Mouse (Mus musculus): ENCODE data around the gene 4930595D18Rik. TPM values are rescaled to one million over a fixed set of nuclear protein-coding genes. Genes with fewer than 3 reads are reported as not detected.

The 4930595D18Rik gene
- total and polyA plus RNA-seq, 3 experiments: 0.16 TPM; not detected in 2

DNA sequence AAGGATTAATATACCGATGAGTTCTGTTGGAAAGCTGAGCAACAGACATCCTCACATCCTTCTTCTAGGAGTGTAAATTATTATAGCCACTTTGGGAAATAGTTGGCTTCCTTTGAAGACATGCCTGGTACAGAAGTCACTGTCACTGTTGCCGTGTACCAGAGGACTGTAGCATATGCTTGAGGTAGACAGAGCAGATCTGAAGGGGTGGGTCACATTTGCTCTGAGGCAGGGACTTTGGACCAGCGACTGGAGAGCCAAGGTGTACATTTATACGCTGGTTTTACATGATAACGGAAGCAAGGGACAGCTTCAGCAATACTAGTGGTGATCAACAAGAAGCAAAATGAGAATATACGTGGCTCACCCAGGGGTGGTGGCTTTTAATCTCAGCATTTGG, 34.6 kb upstream of the 4930595D18Rik start:
- no peak overlapping the region for H3K4me3 ChIP-seq (ENCODE audit: low read depth, low read length)
- peaks cover 5% of the 10 kb centered on the region; the same call in 1 of the 2 replicates for H3K27me3 ChIP-seq (ENCODE audit: insufficient read depth, low read length)
- H3K4me1 ChIP-seq (ENCODE audit: insufficient read depth, low read depth, low read length): no peaks in the 10 kb centered on the region
- DNase-seq (ENCODE audit: low spot score): no peak
- 0 out of 2 replicates have a peak, but pooled peaks cover 2% of the 10 kb centered on the region for H3K9me3 ChIP-seq (replicated peaks)
- H3K36me3 ChIP-seq (replicated peaks): no peaks in the 10 kb centered on the region
- no peak for TF ChIP-seq GATA1 (IDR thresholded peaks at IDR 0.05; ENCODE audit: borderline replicate concordance, low read length)
- TF ChIP-seq POLR2AphosphoS5 (IDR thresholded peaks at IDR 0.05; ENCODE audit: insufficient replicate concordance, low read depth, low read length): no peak
- no peak for TF ChIP-seq TAL1 (conservative IDR thresholded peaks at IDR 0.05; ENCODE audit: low read depth, low read length)
- TF ChIP-seq CTCF (IDR thresholded peaks at IDR 0.05; ENCODE audit: low read depth, low read length): no peak
- TF ChIP-seq GATA2 (IDR thresholded peaks at IDR 0.05; ENCODE audit: borderline replicate concordance, low read depth, low read length): no peak
- ATAC-seq (ENCODE audit: extremely low read depth, insufficient number of reproducible peaks, low FRiP score, poor library complexity, severe bottlenecking): no peak

GRCm38 (mm10) chr12:111211729-111212128, 27.4 kb upstream of the 4930595D18Rik start:
- H3K27me3 ChIP-seq (ENCODE audit: insufficient read depth, low read length): peaks cover 36% of the 10 kb centered on the region
- H3K36me3 ChIP-seq (replicated peaks): no peaks in the 10 kb centered on the region
- no peaks in the 10 kb centered on the region for H3K9me3 ChIP-seq (replicated peaks)
- no peak for ATAC-seq (ENCODE audit: extremely low read depth, insufficient number of reproducible peaks, low FRiP score, poor library complexity, severe bottlenecking)
- DNase-seq (ENCODE audit: low spot score): no peak
- no peaks in the 10 kb centered on the region for H3K4me1 ChIP-seq (ENCODE audit: insufficient read depth, low read depth, low read length)
- H3K4me3 ChIP-seq (ENCODE audit: low read depth, low read length): no peak overlapping the region
- TF ChIP-seq GATA1 (IDR thresholded peaks at IDR 0.05; ENCODE audit: borderline replicate concordance, low read length) (no peak), CTCF (IDR thresholded peaks at IDR 0.05; ENCODE audit: low read depth, low read length) (no peak), POLR2AphosphoS5 (IDR thresholded peaks at IDR 0.05; ENCODE audit: insufficient replicate concordance, low read depth, low read length) (no peak), GATA2 (IDR thresholded peaks at IDR 0.05; ENCODE audit: borderline replicate concordance, low read depth, low read length) (no peak), TAL1 (conservative IDR thresholded peaks at IDR 0.05; ENCODE audit: low read depth, low read length) (no peak)

DNA sequence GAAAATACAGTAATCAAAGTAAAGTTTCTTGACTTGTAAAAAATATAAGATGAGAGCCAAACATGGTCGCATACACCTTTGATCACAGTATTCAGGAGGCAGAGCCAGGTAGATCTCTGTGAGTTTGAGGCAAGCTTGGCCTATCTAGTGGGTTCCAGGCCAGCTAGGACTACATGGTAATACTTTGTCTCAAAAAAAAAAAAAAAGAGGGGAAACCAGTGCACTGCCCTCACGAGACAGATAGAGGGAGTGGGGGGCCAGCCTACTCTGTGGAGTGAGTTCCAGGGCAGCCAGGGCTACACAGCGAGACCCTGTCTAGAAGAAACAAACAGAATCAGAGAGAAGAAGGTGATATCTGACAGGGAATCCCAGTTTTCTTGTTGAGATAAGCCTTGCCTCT, 23.4 kb upstream of the 4930595D18Rik start:
- no peak for ATAC-seq (ENCODE audit: extremely low read depth, insufficient number of reproducible peaks, low FRiP score, poor library complexity, severe bottlenecking)
- Histone ChIP-seq H3K36me3 (replicated peaks) (no peaks in the 10 kb centered on the region), H3K4me3 (ENCODE audit: low read depth, low read length) (no peak overlapping the region), H3K9me3 (replicated peaks) (no peaks in the 10 kb centered on the region), H3K4me1 (ENCODE audit: insufficient read depth, low read depth, low read length) (no peaks in the 10 kb centered on the region), H3K27me3 (ENCODE audit: insufficient read depth, low read length) (peaks cover 32% of the 10 kb centered on the region)
- no peak for TF ChIP-seq POLR2AphosphoS5 (IDR thresholded peaks at IDR 0.05; ENCODE audit: insufficient replicate concordance, low read depth, low read length)
- no peak for TF ChIP-seq GATA2 (IDR thresholded peaks at IDR 0.05; ENCODE audit: borderline replicate concordance, low read depth, low read length)
- no peak for TF ChIP-seq TAL1 (conservative IDR thresholded peaks at IDR 0.05; ENCODE audit: low read depth, low read length)
- no peak for TF ChIP-seq CTCF (IDR thresholded peaks at IDR 0.05; ENCODE audit: low read depth, low read length)
- no peak for TF ChIP-seq GATA1 (IDR thresholded peaks at IDR 0.05; ENCODE audit: borderline replicate concordance, low read length)
- no peak for DNase-seq (ENCODE audit: low spot score)

DNA sequence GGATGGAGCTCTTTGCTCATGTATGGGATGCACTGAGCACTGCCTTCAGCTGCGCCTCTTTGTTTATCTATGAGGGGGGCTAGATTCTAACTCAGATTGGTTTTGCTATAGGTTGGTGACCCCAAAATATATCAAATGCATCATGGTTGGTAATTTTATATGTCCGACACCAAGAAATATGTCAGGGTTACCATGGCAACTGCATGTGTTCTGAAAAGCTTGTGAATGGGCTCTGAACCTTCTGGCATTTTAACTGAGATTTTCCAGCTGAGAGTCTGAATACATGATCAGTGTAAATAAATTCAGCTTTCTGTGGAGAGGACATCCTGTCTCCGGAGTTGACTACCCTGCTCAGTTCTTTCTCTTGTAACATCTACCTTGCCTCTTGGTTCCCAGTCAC, 19.7 kb upstream of the 4930595D18Rik start:
- DNase-seq (ENCODE audit: low spot score): no peak
- no peaks in the 10 kb centered on the region for H3K36me3 ChIP-seq (replicated peaks)
- peaks cover 26% of the 10 kb centered on the region for H3K27me3 ChIP-seq (ENCODE audit: insufficient read depth, low read length)
- no peaks in the 10 kb centered on the region for H3K4me1 ChIP-seq (ENCODE audit: insufficient read depth, low read depth, low read length)
- no peak overlapping the region for H3K4me3 ChIP-seq (ENCODE audit: low read depth, low read length)
- no peak for ATAC-seq (ENCODE audit: extremely low read depth, insufficient number of reproducible peaks, low FRiP score, poor library complexity, severe bottlenecking)
- no peaks in the 10 kb centered on the region for H3K9me3 ChIP-seq (replicated peaks)
- TF ChIP-seq GATA1 (IDR thresholded peaks at IDR 0.05; ENCODE audit: borderline replicate concordance, low read length) (no peak), CTCF (IDR thresholded peaks at IDR 0.05; ENCODE audit: low read depth, low read length) (no peak), POLR2AphosphoS5 (IDR thresholded peaks at IDR 0.05; ENCODE audit: insufficient replicate concordance, low read depth, low read length) (no peak), TAL1 (conservative IDR thresholded peaks at IDR 0.05; ENCODE audit: low read depth, low read length) (no peak), GATA2 (IDR thresholded peaks at IDR 0.05; ENCODE audit: borderline replicate concordance, low read depth, low read length) (no peak)

DNA sequence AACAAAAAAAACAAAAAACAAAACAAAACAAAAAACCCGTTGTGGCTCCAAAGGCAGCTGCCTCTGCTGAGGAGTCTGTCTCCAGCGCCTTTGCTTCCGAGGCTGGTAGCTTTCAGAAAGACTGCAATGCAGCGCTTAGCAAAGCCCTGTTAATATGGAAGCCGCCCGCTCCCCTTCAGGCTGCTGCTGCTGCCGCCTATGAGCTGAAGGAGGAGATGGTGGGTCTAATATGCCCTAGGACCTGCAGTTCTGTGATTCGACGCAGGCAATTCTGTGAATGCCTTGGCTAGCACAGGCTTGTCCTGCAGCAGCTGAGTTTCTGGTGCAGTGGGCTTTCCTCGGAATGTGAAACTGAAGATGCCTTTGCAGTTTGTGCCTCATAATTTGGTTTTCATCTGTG, 18.8 kb upstream of the 4930595D18Rik start:
- no peaks in the 10 kb centered on the region for H3K9me3 ChIP-seq (replicated peaks)
- no peak overlapping the region for H3K4me3 ChIP-seq (ENCODE audit: low read depth, low read length)
- peaks cover 25% of the 10 kb centered on the region for H3K27me3 ChIP-seq (ENCODE audit: insufficient read depth, low read length)
- no peaks in the 10 kb centered on the region for H3K36me3 ChIP-seq (replicated peaks)
- no peak for TF ChIP-seq GATA1 (IDR thresholded peaks at IDR 0.05; ENCODE audit: borderline replicate concordance, low read length)
- no peak for TF ChIP-seq GATA2 (IDR thresholded peaks at IDR 0.05; ENCODE audit: borderline replicate concordance, low read depth, low read length)
- no peak for TF ChIP-seq TAL1 (conservative IDR thresholded peaks at IDR 0.05; ENCODE audit: low read depth, low read length)
- TF ChIP-seq CTCF (IDR thresholded peaks at IDR 0.05; ENCODE audit: low read depth, low read length): no peak
- TF ChIP-seq POLR2AphosphoS5 (IDR thresholded peaks at IDR 0.05; ENCODE audit: insufficient replicate concordance, low read depth, low read length): no peak
- ATAC-seq (ENCODE audit: extremely low read depth, insufficient number of reproducible peaks, low FRiP score, poor library complexity, severe bottlenecking) (no peak), DNase-seq (ENCODE audit: low spot score) (no peak)
- no peaks in the 10 kb centered on the region for H3K4me1 ChIP-seq (ENCODE audit: insufficient read depth, low read depth, low read length)

DNA sequence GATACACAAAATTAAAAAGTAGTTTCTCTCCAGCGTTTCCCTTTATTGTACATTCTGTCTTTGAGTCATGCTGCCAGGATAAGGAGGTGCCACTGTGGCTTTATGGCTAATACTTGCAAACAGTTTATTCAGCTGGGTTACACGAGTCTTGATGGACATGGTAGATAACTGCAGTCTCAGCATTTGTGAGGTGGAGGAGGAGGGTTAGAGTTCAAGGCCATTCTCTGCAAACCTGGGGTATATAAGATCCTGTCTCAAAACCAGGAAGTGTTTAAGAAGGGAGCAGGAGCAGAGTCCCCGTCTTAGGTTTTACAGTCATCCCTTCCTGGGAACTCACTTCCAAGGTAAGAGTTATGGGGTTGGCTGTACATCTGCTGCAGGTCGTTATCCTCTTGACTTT, 12.3 kb upstream of the 4930595D18Rik start:
- TF ChIP-seq POLR2AphosphoS5 (IDR thresholded peaks at IDR 0.05; ENCODE audit: insufficient replicate concordance, low read depth, low read length): no peak
- no peak for TF ChIP-seq GATA2 (IDR thresholded peaks at IDR 0.05; ENCODE audit: borderline replicate concordance, low read depth, low read length)
- no peak for TF ChIP-seq CTCF (IDR thresholded peaks at IDR 0.05; ENCODE audit: low read depth, low read length)
- TF ChIP-seq GATA1 (IDR thresholded peaks at IDR 0.05; ENCODE audit: borderline replicate concordance, low read length): no peak
- TF ChIP-seq TAL1 (conservative IDR thresholded peaks at IDR 0.05; ENCODE audit: low read depth, low read length): no peak
- H3K27me3 ChIP-seq (ENCODE audit: insufficient read depth, low read length): peaks cover 22% of the 10 kb centered on the region
- no peaks in the 10 kb centered on the region for H3K9me3 ChIP-seq (replicated peaks)
- no peaks in the 10 kb centered on the region for H3K36me3 ChIP-seq (replicated peaks)
- no peak for ATAC-seq (ENCODE audit: extremely low read depth, insufficient number of reproducible peaks, low FRiP score, poor library complexity, severe bottlenecking)
- H3K4me3 ChIP-seq (ENCODE audit: low read depth, low read length): no peak overlapping the region
- DNase-seq (ENCODE audit: low spot score): no peak
- H3K4me1 ChIP-seq (ENCODE audit: insufficient read depth, low read depth, low read length): no peaks in the 10 kb centered on the region
